Mouse (Mus musculus): Measurements from ENCODE around the gene Csnk1g2. TPM values are rescaled to one million over a fixed set of nuclear protein-coding genes. Genes with fewer than 3 reads are reported as not detected.

The Csnk1g2 gene
- polyA plus RNA-seq, 1 experiment from 2014 or later = 9.8 TPM

Small RNA genes lying within 50 kb of the gene (microRNA-seq; reads per million reads assigned to microRNA genes)
- not detected for gene Mir6912

Other genes starting within 250 kb of the Csnk1g2 start
- gene Mex3d, start 235.2 kb upstream of the Csnk1g2 start, polyA plus RNA-seq (2015; fragmentation: Nextera tagmentation; extraction: Ambion mirVana) = 0.32 and 0.60 TPM in 2 replicates
- gene Mbd3, start 223.3 kb upstream of the Csnk1g2 start, polyA plus RNA-seq (2015; fragmentation: Nextera tagmentation; extraction: Ambion mirVana) = 49.2 and 52.7 TPM in 2 replicates
- gene Uqcr11, start 216.0 kb upstream of the Csnk1g2 start, polyA plus RNA-seq (2015; fragmentation: Nextera tagmentation; extraction: Ambion mirVana) = 509 and 519 TPM in 2 replicates
- gene Tcf3, start 189.2 kb upstream of the Csnk1g2 start, polyA plus RNA-seq (2015; fragmentation: Nextera tagmentation; extraction: Ambion mirVana) = 39.8 and 44.4 TPM in 2 replicates
- gene Onecut3, start 128.0 kb upstream of the Csnk1g2 start, polyA plus RNA-seq (2015; fragmentation: Nextera tagmentation; extraction: Ambion mirVana) = 0.02 TPM in 1 of 2 replicates, not detected in the other
- gene Atp8b3, start 83.7 kb upstream of the Csnk1g2 start, polyA plus RNA-seq (2015; fragmentation: Nextera tagmentation; extraction: Ambion mirVana) = 0.02 TPM in 1 of 2 replicates, not detected in the other
- 10.9 and 12.1 TPM in 2 replicates for gene Rexo1, start 61.3 kb upstream of the Csnk1g2 start, polyA plus RNA-seq (2015; fragmentation: Nextera tagmentation; extraction: Ambion mirVana)
- 9.6 and 10.7 TPM in 2 replicates for gene Klf16, start 45.5 kb upstream of the Csnk1g2 start, polyA plus RNA-seq (2015; fragmentation: Nextera tagmentation; extraction: Ambion mirVana)
- gene Abhd17a, start 32.5 kb upstream of the Csnk1g2 start, polyA plus RNA-seq (2015; fragmentation: Nextera tagmentation; extraction: Ambion mirVana) = 31.4 and 35.9 TPM in 2 replicates
- gene Scamp4, start 20.0 kb upstream of the Csnk1g2 start, polyA plus RNA-seq (2015; fragmentation: Nextera tagmentation; extraction: Ambion mirVana) = 35.3 and 38.3 TPM in 2 replicates
- gene Adat3, start 20.0 kb upstream of the Csnk1g2 start, polyA plus RNA-seq (2015; fragmentation: Nextera tagmentation; extraction: Ambion mirVana) = 3.2 and 3.7 TPM in 2 replicates
- 1.2 and 1.5 TPM in 2 replicates for gene Gm49322, start 16.8 kb upstream of the Csnk1g2 start, polyA plus RNA-seq (2015; fragmentation: Nextera tagmentation; extraction: Ambion mirVana)
- 2.8 and 5.1 TPM in 2 replicates for gene Btbd2, start 34.2 kb downstream of the Csnk1g2 start, polyA plus RNA-seq (2015; fragmentation: Nextera tagmentation; extraction: Ambion mirVana)
- 41.5 and 54.4 TPM in 2 replicates for gene Mknk2, start 55.3 kb downstream of the Csnk1g2 start, polyA plus RNA-seq (2015; fragmentation: Nextera tagmentation; extraction: Ambion mirVana)
- 26.1 and 27.4 TPM in 2 replicates for gene Mob3a, start 79.1 kb downstream of the Csnk1g2 start, polyA plus RNA-seq (2015; fragmentation: Nextera tagmentation; extraction: Ambion mirVana)
- 9.3 and 10.4 TPM in 2 replicates for gene Izumo4, start 79.3 kb downstream of the Csnk1g2 start, polyA plus RNA-seq (2015; fragmentation: Nextera tagmentation; extraction: Ambion mirVana)
- 20.9 and 21.2 TPM in 2 replicates for gene Ap3d1, start 119.4 kb downstream of the Csnk1g2 start, polyA plus RNA-seq (2015; fragmentation: Nextera tagmentation; extraction: Ambion mirVana)
- 6.0 and 7.5 TPM in 2 replicates for gene Dot1l, start 132.4 kb downstream of the Csnk1g2 start, polyA plus RNA-seq (2015; fragmentation: Nextera tagmentation; extraction: Ambion mirVana)
- 23.4 and 30.1 TPM in 2 replicates for gene Sf3a2, start 175.4 kb downstream of the Csnk1g2 start, polyA plus RNA-seq (2015; fragmentation: Nextera tagmentation; extraction: Ambion mirVana)
- 61.4 and 64.7 TPM in 2 replicates for gene Plekhj1, start 175.8 kb downstream of the Csnk1g2 start, polyA plus RNA-seq (2015; fragmentation: Nextera tagmentation; extraction: Ambion mirVana)
- gene Amh, start 182.4 kb downstream of the Csnk1g2 start, polyA plus RNA-seq (2015; fragmentation: Nextera tagmentation; extraction: Ambion mirVana) = 0.08 TPM in 1 of 2 replicates, not detected in the other
- 0.54 and 1.2 TPM in 2 replicates for gene Jsrp1, start 190.7 kb downstream of the Csnk1g2 start, polyA plus RNA-seq (2015; fragmentation: Nextera tagmentation; extraction: Ambion mirVana)
- gene Oaz1, start 203.8 kb downstream of the Csnk1g2 start, polyA plus RNA-seq (2015; fragmentation: Nextera tagmentation; extraction: Ambion mirVana) = 1,363 and 1,382 TPM in 2 replicates
- gene Lingo3, start 221.2 kb downstream of the Csnk1g2 start, polyA plus RNA-seq (2015; fragmentation: Nextera tagmentation; extraction: Ambion mirVana) = not detected in 2 replicates
- gene Lsm7, start 232.4 kb downstream of the Csnk1g2 start, polyA plus RNA-seq (2015; fragmentation: Nextera tagmentation; extraction: Ambion mirVana) = 92.5 and 108 TPM in 2 replicates
- gene Sppl2b, start 232.4 kb downstream of the Csnk1g2 start, polyA plus RNA-seq (2015; fragmentation: Nextera tagmentation; extraction: Ambion mirVana) = 60.4 and 65.3 TPM in 2 replicates
- 0.04 TPM in 1 of 2 replicates, not detected in the other for gene Tmprss9, start 249.0 kb downstream of the Csnk1g2 start, polyA plus RNA-seq (2015; fragmentation: Nextera tagmentation; extraction: Ambion mirVana)

Data from liver, embryonic 16.5 days (tissue).